Mouse (Mus musculus) layer of hippocampus, postnatal 36 days (tissue): ENCODE data around the gene Tiam2. TPM values are rescaled to one million over a fixed set of nuclear protein-coding genes. Genes with fewer than 3 reads are reported as not detected.

Experiments
- DNase-seq, 2 experiments: peaks; one replicate each; pipeline ENCODE4 v3.0.0; 2022
- total RNA-seq, 2 experiments: library from RNA; stranded (reverse); gene quantifications; 2 replicates each; pipeline ENCODE4 v1.2.3; 2021

Tiam2 gene
- total RNA-seq, 2 experiments from 2014 or later, result 36.8 to 43.9 TPM

DNA sequence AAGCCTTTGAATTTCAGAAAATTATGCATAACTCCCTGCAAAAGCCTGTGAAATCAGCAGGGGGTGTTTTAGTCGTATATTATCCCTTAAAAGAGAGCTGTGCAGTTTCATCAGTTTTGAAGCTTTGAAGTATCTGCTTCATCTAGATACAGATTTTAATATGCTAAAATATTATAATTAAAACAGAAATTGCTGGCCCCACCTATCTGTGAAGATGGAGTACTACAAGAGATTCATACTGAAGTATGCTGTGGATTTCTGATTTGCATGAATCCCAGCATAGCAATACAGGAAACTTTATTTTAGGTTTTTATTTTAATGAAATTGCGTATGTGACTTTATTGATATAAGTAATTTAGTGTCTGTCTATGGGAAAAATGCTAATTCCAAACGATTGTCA, 234.2 kb downstream of the Tiam2 start:
- no peak for DNase-seq

DNA sequence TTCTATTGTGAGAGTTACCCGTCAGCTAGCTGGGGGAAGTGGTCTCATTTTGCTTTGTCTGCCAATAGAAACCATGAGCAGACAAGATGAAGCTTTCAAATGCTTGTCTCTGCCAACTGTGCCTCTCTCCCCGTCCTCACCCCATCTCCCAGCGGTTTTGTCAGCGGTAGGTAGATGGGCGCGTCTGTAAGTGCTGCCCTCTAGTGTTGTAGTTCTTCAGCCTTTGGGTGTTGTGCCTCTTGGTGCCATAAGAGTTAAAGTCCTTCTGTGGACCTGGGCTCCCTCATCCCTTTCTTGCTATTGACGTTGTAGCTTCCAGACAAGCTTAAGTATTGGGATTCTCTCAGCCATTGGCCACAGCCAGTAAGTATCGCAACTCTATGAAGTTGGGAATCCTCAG, 236.0 kb downstream of the Tiam2 start:
- no peak for DNase-seq

GRCm38 (mm10) chr17:3570876-3571275, 244.5 kb downstream of the Tiam2 start:
- peak; percentile 71 to 73 for DNase-seq

Other genes starting within 250 kb of the Tiam2 start
- 10 to 100 TPM; 58.3 to 60.4 TPM for gene Scaf8, start 211.6 kb upstream of the Tiam2 start, total RNA-seq
- under 1 TPM in 1 of 2 experiments, not detected in 1; 0.77 TPM for gene Cldn20, start 206.0 kb downstream of the Tiam2 start, total RNA-seq
- gene Tfb1m, start 231.2 kb downstream of the Tiam2 start, total RNA-seq, result 1 to 10 TPM; 5.9 TPM